Mouse (Mus musculus) adipocyte (in vitro differentiated cells): ENCODE data around the gene Carns1.
"Not testable (repeated sequence)": the region's sequence is repeated elsewhere in the genome, so short reads cannot be mapped to it uniquely, and the experiment has no call there.

Experiments used
- DNase-seq: peaks from one replicate; pipeline ENCODE4 v3.0.0-alpha.2; 2016; ENCODE audit warnings: low spot score

Carns1 gene

GRCm38 (mm10) chr19:4130106-4130505, 45.2 kb downstream of the Carns1 start:
- peak; percentile 88 for DNase-seq

DNA sequence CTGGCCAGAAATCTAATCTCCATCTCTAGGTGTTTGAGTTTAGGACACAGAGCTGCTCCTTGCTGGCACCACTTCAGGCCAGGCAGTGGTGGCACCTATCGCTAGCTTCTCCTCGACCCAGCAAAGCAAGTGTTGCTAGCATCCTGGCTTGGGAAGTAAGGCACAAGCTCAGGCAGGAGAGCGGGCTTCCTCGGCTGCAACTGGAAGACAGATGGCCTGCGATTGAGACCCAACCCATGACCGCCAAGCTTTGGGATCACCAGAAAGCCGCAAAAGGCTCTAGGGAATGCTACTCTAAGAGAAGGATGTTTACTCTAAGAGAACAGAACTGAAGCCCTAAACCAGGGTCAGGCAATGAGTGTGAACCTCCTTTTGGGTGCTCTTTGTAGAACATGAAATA, 45.8 kb downstream of the Carns1 start:
- no peak for DNase-seq

DNA sequence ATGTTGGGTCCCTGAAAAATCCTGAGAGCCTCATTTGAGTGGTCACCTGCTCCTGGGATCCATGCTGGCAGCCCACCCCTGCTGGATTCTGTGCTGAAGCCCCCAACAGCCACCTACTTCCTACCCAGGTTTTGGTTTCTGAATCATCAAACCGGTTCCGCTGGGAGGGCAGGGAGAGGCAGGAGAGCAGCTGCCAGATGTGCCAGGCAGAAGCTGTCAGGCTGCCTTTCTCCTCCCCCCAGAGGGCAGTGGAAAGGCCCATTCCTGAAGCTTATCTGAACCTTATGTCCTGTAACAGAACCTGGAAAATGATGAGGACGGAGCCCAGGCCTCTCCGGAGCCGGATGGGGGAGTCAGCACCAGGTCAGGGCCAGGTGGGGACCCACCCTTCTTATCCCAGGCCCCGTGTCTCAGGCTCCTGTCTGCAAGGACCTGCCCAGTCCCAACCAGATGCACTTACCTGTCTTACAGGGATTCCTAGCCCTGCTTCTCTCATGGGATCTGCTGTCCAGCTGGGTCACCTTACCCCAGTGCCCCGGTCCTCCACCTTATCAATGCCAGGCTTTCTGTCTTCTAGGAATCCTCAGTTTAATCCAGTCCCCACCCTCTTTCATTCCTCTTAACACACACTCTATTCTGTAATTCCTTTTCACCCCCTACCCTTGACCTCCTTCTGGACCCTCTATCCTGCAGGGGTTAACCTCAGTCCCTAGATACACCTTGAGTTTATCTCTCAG, 48.4 kb downstream of the Carns1 start:
- peak; percentile 63 for DNase-seq

DNA sequence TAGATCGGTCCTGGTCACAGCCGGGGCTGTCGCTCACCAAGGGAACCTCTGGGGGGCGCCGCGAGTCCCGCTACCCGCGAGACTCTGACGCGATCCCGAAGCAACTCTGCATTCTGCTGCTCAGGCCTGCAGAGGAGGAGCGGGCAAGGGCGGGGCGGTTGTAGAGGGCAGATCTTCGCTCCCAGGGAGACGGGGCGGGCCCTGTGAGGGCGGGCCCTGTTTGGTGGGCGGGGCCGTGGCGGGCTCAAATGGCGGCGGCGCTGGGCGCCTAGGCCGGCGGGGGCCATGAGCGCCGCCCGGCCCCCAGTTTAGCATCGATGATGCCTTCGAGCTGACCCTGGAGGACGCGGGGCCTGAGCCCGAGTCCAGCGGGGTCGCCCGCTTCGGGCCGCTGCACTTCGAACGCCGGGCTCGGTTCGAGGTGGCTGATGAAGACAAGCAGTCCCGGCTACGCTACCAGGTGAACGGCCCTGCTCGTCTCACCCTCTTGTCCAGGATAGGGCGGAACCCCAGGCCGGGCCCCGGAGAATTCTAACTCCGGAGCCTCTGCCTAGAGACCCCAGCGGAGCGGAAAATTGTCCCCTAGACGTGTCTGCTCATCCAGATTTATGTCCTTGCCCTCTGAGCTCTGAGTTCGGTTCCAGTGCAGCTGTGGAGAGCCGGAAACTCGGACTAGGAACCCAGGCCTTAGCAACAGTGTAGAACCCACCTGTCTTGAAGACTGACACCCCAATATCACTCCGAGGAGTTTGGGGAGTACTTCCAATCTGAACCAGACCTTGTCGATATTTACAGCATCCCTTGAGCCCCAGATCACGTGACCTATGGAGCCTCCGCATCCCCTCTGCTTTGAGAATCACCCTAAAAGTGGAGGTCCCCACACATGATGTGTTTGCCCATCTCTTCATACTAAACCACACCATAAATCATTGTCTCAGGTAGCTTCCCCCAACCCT, 49.3 kb downstream of the Carns1 start, which contains the start of gene Aip:
Gene Aip, minus strand, starts transcription at position 118 of the 956 bp plus-strand sequence.
- peak; percentile 98 for DNase-seq

DNA sequence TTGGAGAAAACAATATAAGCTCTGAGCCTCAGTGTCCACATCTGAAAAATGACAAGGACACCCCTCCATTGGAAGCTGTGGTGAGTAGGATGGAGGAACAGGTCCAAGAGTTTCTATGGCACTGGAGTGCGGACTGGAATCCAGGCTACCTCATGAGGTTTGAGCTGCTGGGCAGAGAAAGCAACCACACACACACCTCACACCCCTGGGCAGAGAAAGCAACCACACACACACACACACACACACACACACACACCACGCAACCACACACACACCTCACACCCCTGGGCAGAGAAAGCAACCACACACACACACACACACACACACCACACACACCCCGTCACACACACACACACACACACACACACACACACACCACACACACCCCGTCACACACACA, 50.0 kb downstream of the Carns1 start:
- peak; percentile 50 for DNase-seq

DNA sequence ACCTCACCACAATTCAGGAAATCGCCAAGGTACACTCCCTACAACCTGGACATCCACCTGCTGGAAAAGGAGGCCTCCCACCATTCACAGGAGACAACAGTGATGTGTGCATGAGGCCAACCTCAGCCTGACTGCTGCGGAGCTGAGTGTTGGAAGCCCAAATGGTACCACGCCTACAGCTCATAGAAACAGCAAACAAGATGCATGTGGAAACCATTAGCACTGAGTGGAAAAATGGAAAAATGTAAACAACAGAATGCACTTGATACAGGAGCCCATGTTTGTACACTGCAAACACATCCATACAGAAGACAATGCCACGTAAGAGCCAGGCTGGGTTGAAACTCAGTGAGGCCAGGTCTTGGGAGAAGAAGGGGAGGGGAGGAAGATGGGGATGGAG, 50.8 kb downstream of the Carns1 start:
- no peak for DNase-seq

GRCm38 (mm10) chr19:4122411-4123370, 52.6 kb downstream of the Carns1 start:
- no peak for DNase-seq

DNA sequence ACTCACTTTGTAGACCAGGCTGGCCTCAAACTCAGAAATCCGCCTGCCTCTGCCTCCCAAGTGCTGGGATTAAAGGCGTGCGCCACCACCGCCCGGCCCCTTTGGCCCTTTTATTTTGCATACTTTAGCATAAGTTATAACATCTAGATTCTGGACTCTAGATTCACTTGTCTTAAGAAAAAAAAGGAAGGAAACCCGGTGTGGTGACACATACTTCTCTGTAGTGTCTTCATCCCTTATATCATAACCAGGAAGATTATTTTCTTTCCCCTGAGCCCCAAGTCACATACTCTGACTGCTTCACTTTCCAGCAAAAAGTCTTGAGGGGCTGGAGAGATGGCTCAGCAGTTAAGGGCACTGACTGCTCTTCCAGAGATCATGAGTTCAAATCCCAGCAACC, 53.4 kb downstream of the Carns1 start:
- not testable (repeated sequence) for DNase-seq

- peak; percentile 100 for DNase-seq
Measured at GRCm38 (mm10) chr19:4121097-4121805, 54.0 kb downstream of the Carns1 start.

- no peak for DNase-seq
Measured at GRCm38 (mm10) chr19:4120496-4120895, 54.8 kb downstream of the Carns1 start.

DNA sequence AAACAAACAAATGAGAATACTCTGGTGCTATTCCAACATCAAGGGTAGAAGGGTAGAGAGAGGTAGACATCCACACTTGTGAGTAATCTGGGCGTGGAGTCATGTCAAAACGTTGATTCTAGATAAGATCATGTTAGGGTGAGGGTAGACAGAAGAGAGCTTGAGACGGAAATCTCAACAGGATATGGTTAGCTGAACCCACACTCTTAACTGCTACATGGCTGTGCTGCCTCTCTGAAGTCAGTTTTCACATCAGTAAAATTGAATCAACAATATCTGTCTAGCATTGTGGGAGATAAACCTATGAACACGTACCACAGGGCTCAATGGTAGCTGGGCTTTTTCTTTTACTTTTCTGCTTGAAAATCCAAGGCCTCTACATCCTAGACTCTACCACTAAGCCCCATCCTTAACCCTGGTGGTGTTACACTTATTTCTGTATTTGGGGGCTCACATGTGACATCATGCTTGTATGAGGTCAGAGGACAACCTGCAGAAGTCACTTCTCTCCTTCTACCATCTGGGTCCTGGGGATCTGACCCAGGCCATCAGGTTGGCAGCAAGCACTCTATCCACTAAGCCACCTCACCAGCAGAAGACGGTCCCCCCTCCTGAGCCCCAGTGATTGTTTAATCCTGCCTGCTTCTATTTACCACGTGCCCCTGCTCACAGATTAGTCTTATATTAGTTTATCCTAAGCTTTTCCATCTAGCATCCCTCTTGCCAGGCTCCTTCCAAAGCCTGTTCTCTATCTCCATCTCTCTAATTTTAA, 55.4 kb downstream of the Carns1 start:
- no peak for DNase-seq

DNA sequence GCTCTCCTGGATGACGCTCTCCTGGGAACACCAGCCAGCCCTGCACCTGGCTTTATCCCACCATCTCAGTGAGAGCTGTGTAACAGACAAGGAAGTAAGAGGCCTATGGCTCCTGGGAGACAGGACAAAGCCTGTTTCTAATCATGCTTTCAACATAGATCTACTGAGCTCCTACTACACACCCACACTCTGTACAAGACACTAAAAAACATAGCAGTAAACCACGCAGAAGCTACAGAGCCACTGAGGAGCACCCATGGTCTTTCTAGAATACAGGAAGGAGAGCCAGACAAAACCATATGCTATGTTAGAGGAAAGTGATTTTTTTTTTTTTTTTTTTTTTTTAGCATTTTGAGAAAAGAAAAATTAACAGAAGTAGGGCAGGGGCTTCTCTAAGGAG, 56.9 kb downstream of the Carns1 start:
- no peak for DNase-seq

- no peak for DNase-seq
Measured at GRCm38 (mm10) chr19:4117006-4117405, 58.3 kb downstream of the Carns1 start.

GRCm38 (mm10) chr19:4115816-4116215, 59.5 kb downstream of the Carns1 start:
- no peak for DNase-seq

DNA sequence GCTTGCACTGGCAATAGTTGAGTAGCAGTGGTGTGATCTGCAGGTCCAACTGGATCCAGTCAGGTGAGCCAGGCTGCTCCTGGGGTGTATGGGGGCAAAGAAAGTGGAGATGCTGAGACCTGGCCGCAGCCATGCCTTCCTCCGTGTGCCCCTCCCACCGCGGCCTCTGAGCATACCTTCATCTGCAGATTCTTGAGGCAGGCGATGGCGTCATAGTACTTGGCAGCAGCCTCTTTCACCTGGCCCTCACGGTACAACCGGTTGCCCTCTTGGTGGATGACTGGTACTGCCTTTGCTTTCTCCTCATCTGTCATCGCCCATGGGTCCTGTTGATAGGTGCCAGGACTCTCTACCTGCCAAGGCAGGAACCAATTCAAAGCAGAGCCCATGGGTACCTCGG, 60.1 kb downstream of the Carns1 start:
- DNase-seq, result no peak

GRCm38 (mm10) chr19:4114551-4114950, 60.7 kb downstream of the Carns1 start:
- no peak for DNase-seq
